Comparison of ENCODE assay signal across 8 mouse cellular contexts in genomic region chr5:134678827-134679546, GRCm38 (mm10). TPM values are rescaled to one million over a fixed set of nuclear protein-coding genes. Genes with fewer than 3 reads are reported as not detected.
DNase-seq lines count a peak whose midpoint lies in the region; ATAC-seq and TF ChIP-seq lines count a peak whose summit lies in the region.

No protein-coding gene starts in this region.

- H3K9ac ChIP-seq in heart, embryonic 12.5 days = 0 out of 2 replicates have a peak overlapping the region, but pooled peaks have one; percentile 2
- H3K9ac ChIP-seq in liver, embryonic 11.5 days (ENCODE audit: low read depth, low read length) = 0 out of 2 replicates have a peak overlapping the region, but pooled peaks have one; percentile 16

- H3K9me3 ChIP-seq in heart, embryonic 12.5 days (replicated peaks) = no peaks in the 10 kb centered on the region
- H3K9me3 ChIP-seq in liver, embryonic 11.5 days (ENCODE audit: control insufficient read depth, low read length) = no peaks in the 10 kb centered on the region

- no peaks in the 10 kb centered on the region for H3K27me3 ChIP-seq in heart, embryonic 12.5 days (replicated peaks)
- H3K27me3 ChIP-seq in liver, embryonic 11.5 days (replicated peaks; ENCODE audit: control insufficient read depth, insufficient read depth, low read length) = no peaks in the 10 kb centered on the region

- intact Hi-C loops in gastrocnemius, adult 2 months (cut with DNase I) = no loop called here

- H3K4me2 ChIP-seq in heart, embryonic 12.5 days = no peak overlapping the region
- peak overlapping the region; percentile 19 for H3K4me2 ChIP-seq in liver, embryonic 11.5 days

- peak overlapping the region; percentile 69; the same call in 1 of the 2 replicates for H3K4me3 ChIP-seq in gastrocnemius, adult 2 months
- no peak overlapping the region for H3K4me3 ChIP-seq in heart, embryonic 12.5 days
- H3K4me3 ChIP-seq in liver, embryonic 11.5 days (ENCODE audit: low read depth, low read length) = no peak overlapping the region

- no peak for TF ChIP-seq CTCF in gastrocnemius, adult 2 months (IDR thresholded peaks at IDR 0.05)

- H3K36me3 ChIP-seq in heart, embryonic 12.5 days = peaks cover 11% of the 10 kb centered on the region
- no peaks in the 10 kb centered on the region for H3K36me3 ChIP-seq in liver, embryonic 11.5 days (ENCODE audit: control insufficient read depth, insufficient read depth, low read length)

- peak; percentile 43 for DNase-seq in gastrocnemius, adult 2 months
- DNase-seq in gastrocnemius, adult 8-10 months (ENCODE audit: low spot score in 2 of 2) = no peak
- peak; percentile 64 for DNase-seq in 3T3-L1 (ENCODE audit: low read depth, low spot score)
- DNase-seq in liver, embryonic 11.5 days (ENCODE audit: low spot score) = no peak
- no peak for DNase-seq in layer of hippocampus, adult 8-10 months (ENCODE audit: low spot score in 2 of 2)
- no peak for DNase-seq in embryo, embryonic 11 days

- peak overlapping the region; percentile 73 for H3K27ac ChIP-seq in gastrocnemius, adult 2 months
- no peak overlapping the region for H3K27ac ChIP-seq in heart, embryonic 12.5 days (ENCODE audit: poor library complexity, severe bottlenecking)
- no peak overlapping the region for H3K27ac ChIP-seq in liver, embryonic 11.5 days (ENCODE audit: low read depth, low read length)

- ATAC-seq in heart, embryonic 12.5 days (ENCODE audit: insufficient number of reproducible peaks, low FRiP score) = no peak
- ATAC-seq in liver, embryonic 11.5 days (replicated peaks; ENCODE audit: low FRiP score) = peak; percentile 60; the same call in 1 of the 2 replicates
- no peak for ATAC-seq in monocyte, adult 5-6 weeks (replicated peaks; ENCODE audit: insufficient number of reproducible peaks, low FRiP score, low TSS enrichment, poor library complexity, severe bottlenecking)

- H3K4me1 ChIP-seq in heart, embryonic 12.5 days (replicated peaks) = peaks cover 65% of the 10 kb centered on the region
- peaks cover 32% of the 10 kb centered on the region for H3K4me1 ChIP-seq in liver, embryonic 11.5 days (replicated peaks; ENCODE audit: control insufficient read depth, insufficient read depth, low read length)

- WGBS in heart, embryonic 12.5 days = 45% methylated on average over 8 of the region's 8 CpGs
- WGBS in liver, embryonic 11.5 days = 65% methylated on average over 8 of the region's 8 CpGs

RNA-seq across cellular contexts. Expression of gene Limk1, which starts 9.4 kb away (rescaled TPM):
- 1 to 10 TPM; 1.5 to 2.2 TPM for total RNA-seq in gastrocnemius, adult 2 months (2021)
- total RNA-seq in gastrocnemius, adult 8-10 months (2022) = 1 to 10 TPM in 2 of 4 experiments, under 1 TPM in 2; 0.92 to 1.5 (median 1.2) TPM
- polyA plus RNA-seq in heart, embryonic 12.5 days (2016; fragmentation: Nextera tagmentation; extraction: Ambion mirVana) = 3.4 and 4.4 TPM in 2 replicates
- polyA plus RNA-seq in liver, embryonic 11.5 days (2014; fragmentation: Nextera tagmentation; extraction: Ambion mirVana) = 1.7 and 1.8 TPM in 2 replicates
- total RNA-seq in layer of hippocampus, adult 8-10 months (2022) = 10 to 100 TPM; 43.7 to 45.3 (median 44.5) TPM
- 5.1 to 31.9 TPM (median 6.9 TPM) in 3 replicates for total RNA-seq in monocyte, adult 5-6 weeks (2017)

RNA-seq across cellular contexts. Expression of gene Eif4h, which starts 39.7 kb away (rescaled TPM):
- 100 to 1,000 TPM in 1 of 2 experiments, 10 to 100 TPM in 1; 92.2 to 105 TPM for total RNA-seq in gastrocnemius, adult 2 months (2021)
- 10 to 100 TPM; 85.4 to 90.6 (median 87.9) TPM for total RNA-seq in gastrocnemius, adult 8-10 months (2022)
- polyA plus RNA-seq in heart, embryonic 12.5 days (2016; fragmentation: Nextera tagmentation; extraction: Ambion mirVana) = 341 and 342 TPM in 2 replicates
- 401 and 428 TPM in 2 replicates for polyA plus RNA-seq in liver, embryonic 11.5 days (2014; fragmentation: Nextera tagmentation; extraction: Ambion mirVana)
- total RNA-seq in layer of hippocampus, adult 8-10 months (2022) = 100 to 1,000 TPM; 278 to 306 (median 300) TPM
- total RNA-seq in monocyte, adult 5-6 weeks (2017) = 260 to 269 TPM (median 265 TPM) in 3 replicates

Comparison
In these comparisons a context has a peak if more than half of its experiments do, and no peak if none do; other contexts are left out.
1. DNase-seq: peak in gastrocnemius, adult 2 months (single experiment) and 3T3-L1 (single experiment); none in gastrocnemius, adult 8-10 months (0 of 2), liver, embryonic 11.5 days (single experiment), layer of hippocampus, adult 8-10 months (0 of 2) and embryo, embryonic 11 days (single experiment).